Mouse (Mus musculus) liver, embryonic 14.5 days (tissue): ENCODE measurements around the gene Snrnp25. TPM values are rescaled to one million over a fixed set of nuclear protein-coding genes. Genes with fewer than 3 reads are reported as not detected.
A peak's percentile ranks its signal among the peaks of the same experiment; 100 is the strongest.

Experiments
- ATAC-seq: fragments of 200-750 bp; cut with Nextera tagmentation; 2 replicates; pipeline ENCODE4 v1.8.0; 2017; ENCODE audit warnings: moderate number of reproducible peaks, mild to moderate bottlenecking, moderate library complexity; ENCODE audit not compliant: insufficient read depth
- DNase-seq, 3 experiments: peaks; one replicate each; pipeline ENCODE4 v3.0.0-alpha.2; 2012 to 2013; ENCODE audit warnings: low read depth in 3 of 3, low spot score in 3 of 3
- H3K27ac ChIP-seq: fragments of 300-500 bp; sonication (generic); 2 replicates; pipeline ENCODE4 v1.5.1; 2014; ENCODE audit warnings: moderate library complexity, mild to moderate bottlenecking, control low read depth, inconsistent platforms
- H3K27me3 ChIP-seq: fragments of 300-500 bp; sonication (generic); 2 replicates; pipeline ENCODE4 v1.6.1; 2014; ENCODE audit warnings: mild to moderate bottlenecking, low read length, moderate library complexity; ENCODE audit not compliant: control insufficient read depth, insufficient read depth
- H3K36me3 ChIP-seq: fragments of 300-500 bp; sonication (generic); replicated peaks from 2 replicates; pipeline ENCODE4 v1.6.1; 2014; ENCODE audit warnings: low read depth; ENCODE audit not compliant: control insufficient read depth, insufficient read depth
- H3K4me1 ChIP-seq, 2 experiments: fragments of 200-500 bp in 1 of 2; fragments of 300-500 bp in 1 of 2; sonication (generic) in 1 of 2; replicated peaks; 2 replicates each; pipeline ENCODE4 v1.6.1; 2012 to 2014; ENCODE audit warnings: antibody characterized with exemption in 1 of 2, inconsistent platforms in 1 of 2, low read length in 1 of 2; ENCODE audit not compliant: control insufficient read depth in 2 of 2, insufficient read depth in 2 of 2
- H3K4me2 ChIP-seq: fragments of 300-500 bp; sonication (generic); 2 replicates; pipeline ENCODE4 v1.6.1; 2014; ENCODE audit warnings: low read depth, mild to moderate bottlenecking, control low read depth, moderate library complexity
- H3K4me3 ChIP-seq, 2 experiments: fragments of 200-500 bp in 1 of 2; fragments of 300-500 bp in 1 of 2; sonication (generic) in 1 of 2; 2 replicates each; pipeline ENCODE4 v1.5.1; 2012 to 2014; ENCODE audit warnings: low read depth in 2 of 2, low read length in 2 of 2, mild to moderate bottlenecking in 2 of 2, control low read depth in 1 of 2, inconsistent platforms in 1 of 2, moderate library complexity in 1 of 2; ENCODE audit not compliant: insufficient read depth in 1 of 2
- H3K9ac ChIP-seq: fragments of 300-500 bp; sonication (generic); replicated peaks from 2 replicates; pipeline ENCODE4 v1.6.1; 2014; ENCODE audit warnings: mild to moderate bottlenecking, control low read depth, moderate library complexity
- H3K9me3 ChIP-seq: fragments of 300-500 bp; sonication (generic); 2 replicates; pipeline ENCODE4 v1.6.1; 2016; ENCODE audit warnings: low read length, mixed read lengths; ENCODE audit not compliant: control insufficient read depth
- CTCF ChIP-seq: IDR thresholded peaks from 2 replicates; pipeline ENCODE4 v1.5.1; 2016; ENCODE audit warnings: antibody characterized with exemption, low read depth, control low read depth
- EP300 ChIP-seq: IDR thresholded peaks from 2 replicates; pipeline ENCODE4 v1.6.1; 2016; ENCODE audit warnings: antibody characterized with exemption, low read depth
- WGBS: fragments of 180-500 bp; shearing (Covaris S2); extraction: QIAGEN DNeasy Blood & Tissue Kit; methylation state at CpG from one replicate; pipeline ENCODE4 v1.1.7; 2014; ENCODE audit not compliant: insufficient replicate concordance; 5-methylcytosine and 5-hydroxymethylcytosine counted together
- polyA plus RNA-seq, 2 experiments: library from polyadenylated mRNA; depleted of rRNA in 1 of 2; stranded (reverse) in 1 of 2; unstranded in 1 of 2; fragments of >200 nt; fragmentation: Nextera tagmentation in 1 of 2; extraction: Ambion mirVana in 1 of 2; gene quantifications; 2 replicates each; pipeline versions ENCODE4 v1.2.1 to v1.2.3; 2012 to 2014

The Snrnp25 gene
- polyA plus RNA-seq, 2 experiments: 67.9 to 93.1 TPM

DNA sequence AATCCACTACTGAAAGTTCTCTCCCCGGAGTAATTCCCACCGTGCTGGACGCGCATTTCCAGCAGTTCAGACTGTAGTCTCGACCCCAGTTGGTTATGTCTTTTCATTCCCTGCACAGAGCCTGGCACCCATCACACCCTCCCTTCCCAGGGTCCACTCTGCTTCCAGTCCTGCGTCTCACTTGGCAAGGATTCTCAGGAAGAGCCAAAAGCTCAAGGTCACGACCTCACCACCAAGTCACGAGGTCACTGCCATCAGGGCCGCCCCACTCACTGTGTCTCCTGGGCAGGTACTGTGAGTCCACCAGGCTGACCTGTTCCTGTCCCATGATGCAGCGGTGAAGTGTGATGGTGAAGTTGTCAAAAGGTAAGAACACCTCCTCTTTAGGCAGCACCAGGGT is 11.1 kb upstream of the Snrnp25 start:
- Histone ChIP-seq H3K27ac (no peak overlapping the region), H3K9me3 (no peaks in the 10 kb centered on the region), H3K4me3 (no peak overlapping the region), H3K4me2 (no peak overlapping the region), H3K9ac (no peak overlapping the region), H3K4me1 (peaks cover 0 to 6% of the 10 kb centered on the region in 2 experiments; a peak in 2 of 4 replicates), H3K36me3 (no peaks in the 10 kb centered on the region), H3K27me3 (no peaks in the 10 kb centered on the region)
- ATAC-seq (no peak), DNase-seq (no peak)
- WGBS: 72% methylated on average over 10 of the region's 10 CpGs
- no peak for TF ChIP-seq CTCF

GRCm38 (mm10) chr11:32194626-32195025 is 10.6 kb upstream of the Snrnp25 start:
- Histone ChIP-seq H3K9me3 (no peaks in the 10 kb centered on the region), H3K4me3 (no peak overlapping the region), H3K4me1 (peaks cover 0 to 9% of the 10 kb centered on the region in 2 experiments; a peak in 2 of 4 replicates), H3K9ac (no peak overlapping the region), H3K4me2 (no peak overlapping the region), H3K36me3 (no peaks in the 10 kb centered on the region), H3K27me3 (no peaks in the 10 kb centered on the region), H3K27ac (no peak overlapping the region)
- no peak for TF ChIP-seq EP300
- no peak for ATAC-seq
- WGBS: 75% methylated on average over 5 of the region's 5 CpGs
- DNase-seq: no peak

DNA sequence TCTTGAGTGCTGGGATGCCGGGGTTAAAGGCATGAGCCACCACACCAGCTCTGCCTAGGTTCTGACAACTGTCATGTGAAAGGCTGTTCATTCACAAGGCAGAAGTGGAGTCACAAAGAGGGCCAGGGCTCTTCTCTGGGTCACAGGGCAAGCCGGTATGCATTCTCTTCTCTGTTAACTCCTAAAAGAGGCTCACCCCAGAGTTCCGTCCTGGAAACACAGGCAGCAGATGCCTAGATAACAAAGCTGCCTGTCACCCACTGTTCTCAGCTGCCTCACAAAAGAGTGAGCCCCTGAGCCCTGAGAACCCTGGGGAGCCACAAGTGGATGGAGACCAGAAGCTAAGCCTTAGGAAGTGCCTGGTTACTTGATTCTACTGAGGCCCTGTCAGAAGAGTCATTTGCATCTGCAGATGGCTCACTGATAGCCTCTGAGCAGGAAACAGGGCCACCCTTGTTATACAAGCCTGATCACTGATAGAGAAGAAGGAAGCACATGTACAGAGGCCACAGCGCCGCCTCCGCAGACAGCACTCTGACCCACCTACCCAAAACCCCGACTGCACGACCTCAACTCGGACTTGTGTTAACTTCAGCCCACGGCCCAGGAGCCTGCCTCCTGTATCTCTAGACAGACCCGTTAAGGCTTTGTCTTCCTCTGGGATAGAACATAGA is 9.2 kb upstream of the Snrnp25 start:
- DNase-seq: no peak

GRCm38 (mm10) chr11:32196727-32197126 is 8.5 kb upstream of the Snrnp25 start:
- no peak overlapping the region for H3K27ac ChIP-seq
- 26% methylated on average over 6 of the region's 6 CpGs for WGBS
- TF ChIP-seq EP300: no peak
- TF ChIP-seq CTCF: no peak

More for the DNA sequence above, 9.2 kb upstream of the Snrnp25 start:
- H3K36me3 ChIP-seq: no peaks in the 10 kb centered on the region
- H3K4me2 ChIP-seq: no peak overlapping the region; the same call in 1 of the 2 replicates
- no peaks in the 10 kb centered on the region for H3K9me3 ChIP-seq
- H3K27me3 ChIP-seq: no peaks in the 10 kb centered on the region
- peak overlapping the region; percentile 23; the same call in 1 of the 2 replicates for H3K9ac ChIP-seq
- 9% methylated on average over 11 of the region's 11 CpGs for WGBS
- no peak overlapping the region for H3K4me3 ChIP-seq
- TF ChIP-seq EP300 (no peak), CTCF (no peak)
- H3K27ac ChIP-seq: no peak overlapping the region
- peaks cover 0 to 18% of the 10 kb centered on the region in 2 experiments; a peak in 2 of 4 replicates for H3K4me1 ChIP-seq
- ATAC-seq: no peak

DNA sequence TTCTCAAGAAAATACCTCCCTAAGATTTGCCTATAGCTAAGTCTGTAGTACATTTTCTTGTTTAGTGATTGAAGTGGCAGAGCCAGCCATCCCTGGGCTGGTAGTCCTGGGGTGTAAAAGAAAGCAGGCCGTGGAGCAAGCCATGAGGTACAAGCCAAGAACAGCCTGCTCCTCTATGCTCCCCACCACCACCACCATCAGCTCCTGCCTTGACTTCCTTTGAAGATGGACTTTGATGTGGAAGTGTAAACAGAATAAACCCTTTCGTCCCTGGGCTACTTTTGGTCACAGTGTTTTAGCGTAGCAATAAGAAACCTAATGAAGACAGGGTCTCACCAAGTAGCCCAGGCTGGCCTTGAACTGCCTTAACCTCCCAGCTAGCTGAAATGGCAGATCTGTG is 7.4 kb upstream of the Snrnp25 start:
- peaks cover 0 to 18% of the 10 kb centered on the region in 2 experiments; a peak in 2 of 4 replicates for H3K4me1 ChIP-seq
- H3K4me3 ChIP-seq: no peak overlapping the region
- H3K36me3 ChIP-seq: no peaks in the 10 kb centered on the region
- TF ChIP-seq CTCF (no peak), EP300 (no peak)
- ATAC-seq (no peak), DNase-seq (no peak)
- WGBS: 54% methylated on average over 3 of the region's 3 CpGs
- H3K4me2 ChIP-seq: no peak overlapping the region
- H3K9me3 ChIP-seq: no peaks in the 10 kb centered on the region
- no peak overlapping the region for H3K9ac ChIP-seq
- no peak overlapping the region for H3K27ac ChIP-seq
- no peaks in the 10 kb centered on the region for H3K27me3 ChIP-seq

More at GRCm38 (mm10) chr11:32196727-32197126, 8.5 kb upstream of the Snrnp25 start:
- DNase-seq: no peak
- Histone ChIP-seq H3K9ac (no peak overlapping the region), H3K27me3 (no peaks in the 10 kb centered on the region), H3K4me1 (peaks cover 0 to 18% of the 10 kb centered on the region in 2 experiments; a peak in 2 of 4 replicates), H3K4me2 (no peak overlapping the region), H3K9me3 (no peaks in the 10 kb centered on the region), H3K36me3 (no peaks in the 10 kb centered on the region), H3K4me3 (no peak overlapping the region)
- ATAC-seq: no peak
